Mouse (Mus musculus) lung, embryonic 14.5 days (tissue): ENCODE measurements around the gene Pdlim4. TPM values are rescaled to one million over a fixed set of nuclear protein-coding genes. Genes with fewer than 3 reads are reported as not detected.
A peak's percentile ranks its signal among the peaks of the same experiment; 100 is the strongest.

Experiments used
- ATAC-seq: fragments of 200-750 bp; cut with Nextera tagmentation; 2 replicates; pipeline ENCODE4 v1.8.0; 2017; ENCODE audit warnings: mild to moderate bottlenecking, moderate TSS enrichment, moderate library complexity; ENCODE audit not compliant: insufficient read depth
- DNase-seq: peaks from one replicate; pipeline ENCODE4 v3.0.0-alpha.2; 2015
- H3K27ac ChIP-seq: fragments of 300-500 bp; sonication (generic); 2 replicates; pipeline ENCODE4 v1.5.1; 2014; ENCODE audit warnings: low read depth, mild to moderate bottlenecking, moderate library complexity
- H3K27me3 ChIP-seq: fragments of 300-500 bp; sonication (generic); 2 replicates; pipeline ENCODE4 v1.6.1; 2014; ENCODE audit warnings: low read length, control low read depth; ENCODE audit not compliant: insufficient read depth
- H3K36me3 ChIP-seq: fragments of 300-500 bp; sonication (generic); 2 replicates; pipeline ENCODE4 v1.6.1; 2014; ENCODE audit warnings: control low read depth; ENCODE audit not compliant: insufficient read depth
- H3K4me1 ChIP-seq: fragments of 300-500 bp; sonication (generic); 2 replicates; pipeline ENCODE4 v1.6.1; 2014; ENCODE audit warnings: antibody characterized with exemption, control low read depth; ENCODE audit not compliant: insufficient read depth
- H3K4me2 ChIP-seq: fragments of 300-500 bp; sonication (generic); 2 replicates; pipeline ENCODE4 v1.6.1; 2014; ENCODE audit warnings: mild to moderate bottlenecking
- H3K4me3 ChIP-seq: fragments of 300-500 bp; sonication (generic); 2 replicates; pipeline ENCODE4 v1.5.1; 2014; ENCODE audit warnings: low read depth, low read length
- H3K9ac ChIP-seq: fragments of 300-500 bp; sonication (generic); 2 replicates; pipeline ENCODE4 v1.6.1; 2014
- H3K9me3 ChIP-seq: fragments of 300-500 bp; sonication (generic); 2 replicates; pipeline ENCODE4 v1.6.1; 2016; ENCODE audit warnings: low read depth, low read length, control low read depth
- CTCF ChIP-seq: IDR thresholded peaks from 2 replicates; pipeline ENCODE4 v1.5.1; 2016; ENCODE audit warnings: antibody characterized with exemption, low read depth
- WGBS: fragments of 180-500 bp; shearing (Covaris S2); extraction: QIAGEN DNeasy Blood & Tissue Kit; methylation state at CpG from one replicate; pipeline ENCODE4 v1.1.7; 2014; 5-methylcytosine and 5-hydroxymethylcytosine counted together
- polyA plus RNA-seq: library from polyadenylated mRNA; unstranded; fragments of >200 nt; fragmentation: Nextera tagmentation; extraction: Ambion mirVana; gene quantifications from 2 replicates; pipeline ENCODE4 v1.2.1, GENCODE M21; 2014

The Pdlim4 gene
- polyA plus RNA-seq, 1 experiment from 2014 or later, result 12.1 TPM

- 73% methylated on average over 3 of the region's 3 CpGs for WGBS
- ATAC-seq (no peak), DNase-seq (no peak)
- H3K4me1 ChIP-seq, result no peaks in the 10 kb centered on the region
- no peak for TF ChIP-seq CTCF
- H3K36me3 ChIP-seq, result no peaks in the 10 kb centered on the region
- no peaks in the 10 kb centered on the region for H3K9me3 ChIP-seq
- no peak overlapping the region for H3K27ac ChIP-seq
- no peaks in the 10 kb centered on the region for H3K27me3 ChIP-seq
- H3K4me3 ChIP-seq, result no peak overlapping the region
- H3K4me2 ChIP-seq, result no peak overlapping the region
- no peak overlapping the region for H3K9ac ChIP-seq
These were observed 49.7 kb downstream of the Pdlim4 start for GRCm38 (mm10) chr11:54018893-54019732.

GRCm38 (mm10) chr11:54017596-54017995 lies 51.2 kb downstream of the Pdlim4 start:
- no peak overlapping the region for H3K27ac ChIP-seq
- H3K36me3 ChIP-seq, result no peaks in the 10 kb centered on the region
- H3K4me2 ChIP-seq, result no peak overlapping the region
- H3K4me1 ChIP-seq, result no peaks in the 10 kb centered on the region
- 66% methylated on average over 4 of the region's 4 CpGs for WGBS
- no peaks in the 10 kb centered on the region for H3K9me3 ChIP-seq
- H3K27me3 ChIP-seq, result no peaks in the 10 kb centered on the region
- DNase-seq, result no peak
- ATAC-seq, result no peak
- no peak overlapping the region for H3K9ac ChIP-seq
- no peak for TF ChIP-seq CTCF
- H3K4me3 ChIP-seq, result no peak overlapping the region

- H3K4me1 ChIP-seq, result no peaks in the 10 kb centered on the region
- H3K9me3 ChIP-seq, result no peaks in the 10 kb centered on the region
- no peak overlapping the region for H3K27ac ChIP-seq
- ATAC-seq (no peak), DNase-seq (no peak)
- no peak for TF ChIP-seq CTCF
- H3K4me3 ChIP-seq, result no peak overlapping the region
- no peak overlapping the region for H3K9ac ChIP-seq
- H3K4me2 ChIP-seq, result no peak overlapping the region
- WGBS, result 77% methylated on average over 8 of the region's 8 CpGs
- no peaks in the 10 kb centered on the region for H3K27me3 ChIP-seq
- H3K36me3 ChIP-seq, result no peaks in the 10 kb centered on the region
These were observed 52.8 kb downstream of the Pdlim4 start for GRCm38 (mm10) chr11:54016051-54016450.

- Histone ChIP-seq H3K9ac (no peak overlapping the region), H3K36me3 (no peaks in the 10 kb centered on the region), H3K4me2 (no peak overlapping the region), H3K4me3 (no peak overlapping the region), H3K4me1 (no peaks in the 10 kb centered on the region), H3K27ac (no peak overlapping the region), H3K9me3 (no peaks in the 10 kb centered on the region), H3K27me3 (no peaks in the 10 kb centered on the region)
- no peak for TF ChIP-seq CTCF
- 84% methylated on average over 5 of the region's 5 CpGs for WGBS
- DNase-seq, result no peak
- no peak for ATAC-seq
These were observed 55.9 kb downstream of the Pdlim4 start for GRCm38 (mm10) chr11:54012961-54013360.

- TF ChIP-seq CTCF, result no peak
These were observed 57.6 kb downstream of the Pdlim4 start for GRCm38 (mm10) chr11:54011255-54011654.

GRCm38 (mm10) chr11:54008416-54008920 lies 60.3 kb downstream of the Pdlim4 start:
- H3K9ac ChIP-seq, result no peak overlapping the region
- no peak overlapping the region for H3K27ac ChIP-seq
- no peak overlapping the region for H3K4me2 ChIP-seq
- no peaks in the 10 kb centered on the region for H3K9me3 ChIP-seq
- WGBS, result 72% methylated on average over 10 of the region's 10 CpGs
- ATAC-seq (no peak), DNase-seq (peak; percentile 5)
- no peaks in the 10 kb centered on the region; the same call in 1 of the 2 replicates for H3K4me1 ChIP-seq
- H3K27me3 ChIP-seq, result no peaks in the 10 kb centered on the region
- no peak overlapping the region for H3K4me3 ChIP-seq
- no peak for TF ChIP-seq CTCF
- no peaks in the 10 kb centered on the region for H3K36me3 ChIP-seq

More at GRCm38 (mm10) chr11:54011255-54011654, 57.6 kb downstream of the Pdlim4 start:
- Histone ChIP-seq H3K4me3 (no peak overlapping the region), H3K9ac (no peak overlapping the region), H3K9me3 (no peaks in the 10 kb centered on the region), H3K27ac (no peak overlapping the region), H3K4me1 (no peaks in the 10 kb centered on the region; the same call in 1 of the 2 replicates), H3K36me3 (no peaks in the 10 kb centered on the region), H3K4me2 (no peak overlapping the region), H3K27me3 (no peaks in the 10 kb centered on the region)
- ATAC-seq (no peak), DNase-seq (peak; percentile 47)
- 64% methylated on average over 2 of the region's 2 CpGs for WGBS

- H3K36me3 ChIP-seq, result no peaks in the 10 kb centered on the region
- H3K4me2 ChIP-seq, result no peak overlapping the region
- H3K27ac ChIP-seq, result no peak overlapping the region
- H3K27me3 ChIP-seq, result no peaks in the 10 kb centered on the region
- no peak for ATAC-seq
- no peaks in the 10 kb centered on the region; the same call in 1 of the 2 replicates for H3K4me1 ChIP-seq
- 78% methylated on average over 11 of the region's 11 CpGs for WGBS
- no peaks in the 10 kb centered on the region for H3K9me3 ChIP-seq
- no peak overlapping the region for H3K9ac ChIP-seq
- H3K4me3 ChIP-seq, result no peak overlapping the region
- no peak for TF ChIP-seq CTCF
- no peak for DNase-seq
These were observed 61.1 kb downstream of the Pdlim4 start for GRCm38 (mm10) chr11:54007717-54008116.
